In genomic region chr10:95442334-95442733, GRCm38 (mm10) we compare ENCODE assay signal across 18 mouse cellular contexts. TPM values are rescaled to one million over a fixed set of nuclear protein-coding genes. Genes with fewer than 3 reads are reported as not detected.
DNase-seq lines count a peak whose midpoint lies in the region; ATAC-seq lines count a peak whose summit lies in the region.
"Had no signal": no experiment of that assay in that cellular context is flagged by ENCODE, and none has a peak within 500 bp of the region (broad histone marks: within the 10 kb centered on the region; RNA-seq: fewer than 3 reads in every experiment).

No protein-coding gene starts in this region.

- no peak overlapping the region for H3K27ac ChIP-seq in midbrain, embryonic 15.5 days
- H3K27ac ChIP-seq: embryonic facial prominence, embryonic 12.5 days; forebrain, embryonic 15.5 days; heart, embryonic 10.5 days; hindbrain, embryonic 14.5 days had no signal

- no peak overlapping the region for H3K4me2 ChIP-seq in midbrain, embryonic 15.5 days
- H3K4me2 ChIP-seq: embryonic facial prominence, embryonic 12.5 days; forebrain, embryonic 15.5 days; hindbrain, embryonic 14.5 days had no signal

- no peaks in the 10 kb centered on the region for H3K27me3 ChIP-seq in midbrain, embryonic 15.5 days (replicated peaks)
- H3K27me3 ChIP-seq: embryonic facial prominence, embryonic 12.5 days; forebrain, embryonic 15.5 days had no signal

- 87% methylated on average over 4 of the region's 4 CpGs for WGBS in midbrain, embryonic 15.5 days

- ATAC-seq in granulocyte monocyte progenitor cell, adult 5-6 weeks (replicated peaks; ENCODE audit: poor library complexity, severe bottlenecking): peak; percentile 86
- ATAC-seq in megakaryocyte progenitor cell, adult 5-6 weeks (replicated peaks; ENCODE audit: poor library complexity): peak; percentile 48
- no peak for ATAC-seq in midbrain, embryonic 15.5 days (replicated peaks)
- ATAC-seq: forebrain, embryonic 15.5 days had no signal

- no peak overlapping the region for H3K9ac ChIP-seq in midbrain, embryonic 15.5 days
- H3K9ac ChIP-seq: embryonic facial prominence, embryonic 12.5 days; forebrain, embryonic 15.5 days; hindbrain, embryonic 14.5 days had no signal

- H3K4me1 ChIP-seq in midbrain, embryonic 15.5 days: no peaks in the 10 kb centered on the region
- H3K4me1 ChIP-seq: embryonic facial prominence, embryonic 12.5 days; forebrain, embryonic 15.5 days had no signal

- no peak overlapping the region for H3K4me3 ChIP-seq in midbrain, embryonic 15.5 days
- H3K4me3 ChIP-seq: embryonic facial prominence, embryonic 12.5 days; forebrain, embryonic 15.5 days; heart, embryonic 10.5 days had no signal

- H3K36me3 ChIP-seq in midbrain, embryonic 15.5 days (replicated peaks): no peaks in the 10 kb centered on the region
- H3K36me3 ChIP-seq: embryonic facial prominence, embryonic 12.5 days; forebrain, embryonic 15.5 days; heart, embryonic 10.5 days had no signal

- H3K9me3 ChIP-seq in midbrain, embryonic 15.5 days: no peaks in the 10 kb centered on the region
- H3K9me3 ChIP-seq: embryonic facial prominence, embryonic 12.5 days; forebrain, embryonic 15.5 days; heart, embryonic 10.5 days had no signal

- DNase-seq in CD4-positive helper T cell, adult 2 months (ENCODE audit: low read depth, low spot score): peak; percentile 15
- no peak for DNase-seq in embryo, embryonic 9.5 days (ENCODE audit: extremely low spot score)
- no peak for DNase-seq in spleen, adult 12 weeks (ENCODE audit: low spot score)
- DNase-seq: adrenal gland, adult 2 months; adrenal gland, postnatal 25 days; cerebellum, adult 2 months; cerebellum, postnatal 10 days; embryo, embryonic 11 days; gastrocnemius, postnatal 36 days; heart, adult 18-20 months; heart, postnatal 10 days had no signal

RNA-seq across cellular contexts. Expression of gene Socs2, which starts 25.4 kb away (rescaled TPM):
- not detected in 2 replicates for total RNA-seq in granulocyte monocyte progenitor cell, adult 5-6 weeks (2014; fragmentation: Nextera tagmentation)
- not detected in 2 replicates for total RNA-seq in granulocyte monocyte progenitor cell, adult 5-6 weeks (2017)
- total RNA-seq in megakaryocyte progenitor cell, adult 5-6 weeks (2015): 1.0 TPM in 1 of 2 replicates, not detected in the other
- 0.33 and 0.61 TPM in 2 replicates for total RNA-seq in megakaryocyte progenitor cell, adult 5-6 weeks (2017)
- polyA plus RNA-seq in midbrain, embryonic 15.5 days (2015; fragmentation: Nextera tagmentation; extraction: Ambion mirVana): 130 TPM in 2 replicates

RNA-seq across cellular contexts. Expression of gene Mrpl42, which starts 59.4 kb away (rescaled TPM):
- 228 and 294 TPM in 2 replicates for total RNA-seq in granulocyte monocyte progenitor cell, adult 5-6 weeks (2014; fragmentation: Nextera tagmentation)
- 220 and 253 TPM in 2 replicates for total RNA-seq in granulocyte monocyte progenitor cell, adult 5-6 weeks (2017)
- total RNA-seq in megakaryocyte progenitor cell, adult 5-6 weeks (2015): 241 and 298 TPM in 2 replicates
- 245 and 254 TPM in 2 replicates for total RNA-seq in megakaryocyte progenitor cell, adult 5-6 weeks (2017)
- 223 and 226 TPM in 2 replicates for polyA plus RNA-seq in midbrain, embryonic 15.5 days (2015; fragmentation: Nextera tagmentation; extraction: Ambion mirVana)
